ENCODE assay signal across 14 mouse cellular contexts in genomic region chr13:38855742-38856141, GRCm38 (mm10).
DNase-seq lines count a peak whose midpoint lies in the region; ATAC-seq and TF ChIP-seq lines count a peak whose summit lies in the region.
"Had no signal": no experiment of that assay in that cellular context is flagged by ENCODE, and none has a peak within 500 bp of the region (broad histone marks: within the 10 kb centered on the region; RNA-seq: fewer than 3 reads in every experiment).

No protein-coding gene starts in this region.

- no peak for TF ChIP-seq POLR2A in brain, embryonic 14.5 days (IDR thresholded peaks at IDR 0.05; ENCODE audit: borderline replicate concordance, extremely low read depth, insufficient read depth, insufficient read length, poor library complexity, severe bottlenecking)

- no peak for ATAC-seq in embryonic facial prominence, embryonic 11.5 days (replicated peaks; ENCODE audit: insufficient number of reproducible peaks, low FRiP score, low TSS enrichment, low read depth)

- 68% methylated on average over 3 of the region's 3 CpGs for WGBS in embryonic facial prominence, embryonic 11.5 days
- WGBS in embryonic facial prominence, embryonic 10.5 days = 48% methylated on average over 3 of the region's 3 CpGs

- no peak overlapping the region for H3K4me2 ChIP-seq in embryonic facial prominence, embryonic 11.5 days (ENCODE audit: low read depth, low read length)
- H3K4me2 ChIP-seq: heart, embryonic 15.5 days; hindbrain, embryonic 15.5 days; kidney, embryonic 15.5 days had no signal

- peak; percentile 29 for DNase-seq in embryonic facial prominence, embryonic 11.5 days (ENCODE audit: low spot score)
- DNase-seq in embryonic facial prominence, embryonic 10.5 days (ENCODE audit: low spot score) = no peak
- no peak for DNase-seq in layer of hippocampus, adult 2 months (ENCODE audit: low spot score in 2 of 2)
- no peak for DNase-seq in layer of hippocampus, adult 11-12 months (ENCODE audit: low spot score)
- peak; percentile 8 for DNase-seq in A20 (ENCODE audit: low read depth, low spot score)
- peak; percentile 46 for DNase-seq in brain, embryonic 14.5 days (ENCODE audit: low read depth)
- no peak for DNase-seq in kidney, postnatal 10 days
- DNase-seq in ovary, postnatal 14 days (ENCODE audit: low spot score) = no peak
- DNase-seq: adrenal gland, postnatal 10 days; cerebellum, postnatal 14 days; spleen, adult 18-20 months had no signal

- peak; percentile 66 for TF ChIP-seq CTCF in layer of hippocampus, adult 2 months (conservative IDR thresholded peaks at IDR 0.05)
- TF ChIP-seq CTCF in brain, embryonic 14.5 days (IDR thresholded peaks at IDR 0.05; ENCODE audit: borderline replicate concordance, extremely low read depth, insufficient read depth, insufficient read length) = peak; percentile 27; the same call in 1 of the 2 replicates

- no peaks in the 10 kb centered on the region for H3K4me1 ChIP-seq in embryonic facial prominence, embryonic 11.5 days (ENCODE audit: control insufficient read depth, insufficient read depth, low read length)
- no peaks in the 10 kb centered on the region for H3K4me1 ChIP-seq in embryonic facial prominence, embryonic 10.5 days
- H3K4me1 ChIP-seq: heart, embryonic 15.5 days; hindbrain, embryonic 15.5 days; kidney, embryonic 15.5 days had no signal

- no peaks in the 10 kb centered on the region for H3K9me3 ChIP-seq in embryonic facial prominence, embryonic 11.5 days (replicated peaks; ENCODE audit: control insufficient read depth, low read length)
- H3K9me3 ChIP-seq in embryonic facial prominence, embryonic 10.5 days = no peaks in the 10 kb centered on the region
- H3K9me3 ChIP-seq: heart, embryonic 15.5 days; hindbrain, embryonic 15.5 days; kidney, embryonic 15.5 days had no signal

- H3K27me3 ChIP-seq in embryonic facial prominence, embryonic 11.5 days (ENCODE audit: control insufficient read depth, insufficient read depth, low read length) = no peaks in the 10 kb centered on the region
- H3K27me3 ChIP-seq in embryonic facial prominence, embryonic 10.5 days (replicated peaks; ENCODE audit: low read depth, poor library complexity, severe bottlenecking) = no peaks in the 10 kb centered on the region
- H3K27me3 ChIP-seq: heart, embryonic 15.5 days; hindbrain, embryonic 15.5 days; kidney, embryonic 15.5 days had no signal

- no peak overlapping the region for H3K4me3 ChIP-seq in embryonic facial prominence, embryonic 11.5 days (ENCODE audit: low read depth, low read length)
- no peak overlapping the region for H3K4me3 ChIP-seq in embryonic facial prominence, embryonic 10.5 days
- H3K4me3 ChIP-seq in layer of hippocampus, adult 2 months = no peak overlapping the region
- H3K4me3 ChIP-seq: heart, embryonic 15.5 days; hindbrain, embryonic 15.5 days; kidney, embryonic 15.5 days had no signal

- H3K27ac ChIP-seq in embryonic facial prominence, embryonic 11.5 days (replicated peaks; ENCODE audit: low read depth, low read length) = no peak overlapping the region
- no peak overlapping the region for H3K27ac ChIP-seq in embryonic facial prominence, embryonic 10.5 days (replicated peaks)
- H3K27ac ChIP-seq in layer of hippocampus, adult 2 months = no peak overlapping the region
- H3K27ac ChIP-seq: heart, embryonic 15.5 days; hindbrain, embryonic 15.5 days; kidney, embryonic 15.5 days had no signal

- H3K36me3 ChIP-seq in embryonic facial prominence, embryonic 11.5 days (replicated peaks; ENCODE audit: control insufficient read depth, insufficient read depth, low read depth, low read length) = no peaks in the 10 kb centered on the region
- no peaks in the 10 kb centered on the region for H3K36me3 ChIP-seq in embryonic facial prominence, embryonic 10.5 days (replicated peaks)
- H3K36me3 ChIP-seq: heart, embryonic 15.5 days; hindbrain, embryonic 15.5 days; kidney, embryonic 15.5 days had no signal

- H3K9ac ChIP-seq in embryonic facial prominence, embryonic 11.5 days (replicated peaks; ENCODE audit: low read length) = no peak overlapping the region
- H3K9ac ChIP-seq: heart, embryonic 15.5 days; hindbrain, embryonic 15.5 days; kidney, embryonic 15.5 days had no signal

Comparison
In these comparisons a context has a peak if more than half of its experiments do, and no peak if none do; other contexts are left out.
1. DNase-seq: peak in embryonic facial prominence, embryonic 11.5 days (single experiment), A20 (single experiment) and brain, embryonic 14.5 days (single experiment); none in embryonic facial prominence, embryonic 10.5 days (single experiment), layer of hippocampus, adult 2 months (0 of 2), layer of hippocampus, adult 11-12 months (single experiment), kidney, postnatal 10 days (single experiment) and ovary, postnatal 14 days (single experiment).